Comparison of ENCODE assay signal across 26 mouse cellular contexts in genomic region chr11:96135847-96136246, GRCm38 (mm10). TPM values are rescaled to one million over a fixed set of nuclear protein-coding genes. Genes with fewer than 3 reads are reported as not detected.
"Had no signal": no experiment of that assay in that cellular context is flagged by ENCODE, and none has a peak within 500 bp of the region (broad histone marks: within the 10 kb centered on the region; RNA-seq: fewer than 3 reads in every experiment).

No protein-coding gene starts in this region.

- H3K27ac ChIP-seq: kidney, postnatal 0 days; limb, embryonic 10.5 days; limb, embryonic 13.5 days; liver, embryonic 12.5 days; liver, embryonic 15.5 days; lung, embryonic 15.5 days had no signal

- H3K36me3 ChIP-seq: limb, embryonic 10.5 days; limb, embryonic 13.5 days; liver, embryonic 12.5 days; liver, embryonic 15.5 days; lung, embryonic 15.5 days had no signal

- ATAC-seq: liver, embryonic 12.5 days had no signal

- H3K9ac ChIP-seq: limb, embryonic 13.5 days; liver, embryonic 12.5 days; liver, embryonic 15.5 days; lung, embryonic 15.5 days had no signal

- H3K4me1 ChIP-seq: liver, embryonic 12.5 days; lung, embryonic 15.5 days had no signal

- H3K4me2 ChIP-seq: limb, embryonic 13.5 days; liver, embryonic 12.5 days; liver, embryonic 15.5 days; lung, embryonic 15.5 days; midbrain, embryonic 11.5 days had no signal

- H3K4me3 ChIP-seq: limb, embryonic 10.5 days; limb, embryonic 13.5 days; liver, embryonic 12.5 days; liver, embryonic 15.5 days; lung, embryonic 15.5 days had no signal

- H3K9me3 ChIP-seq: limb, embryonic 10.5 days; limb, embryonic 13.5 days; liver, embryonic 12.5 days; liver, embryonic 15.5 days; lung, embryonic 15.5 days had no signal

- DNase-seq: kidney, adult 2 months; kidney, postnatal 25 days; liver; lung, adult 18-20 months; lung, postnatal 10 days; lung, postnatal 4 days; midbrain, embryonic 14.5 days; thymus, postnatal 25 days had no signal

RNA-seq across cellular contexts. Expression of gene Ttll6, which starts 2.3 kb away (rescaled TPM):
- total RNA-seq: left cerebral cortex, postnatal 25 days; megakaryocyte progenitor cell, adult 5-6 weeks; megakaryocyte-erythroid progenitor cell, adult 5-6 weeks had no signal
- polyA plus RNA-seq: kidney, embryonic 14.5 days; limb, embryonic 10.5 days; limb, embryonic 13.5 days; liver, embryonic 12.5 days; liver, embryonic 15.5 days; midbrain, embryonic 11.5 days; midbrain, embryonic 14.5 days; neural tube, embryonic 11.5 days had no signal

RNA-seq across cellular contexts. Expression of gene Calcoco2, which starts 24.1 kb away (rescaled TPM):
- total RNA-seq: left cerebral cortex, adult 8-10 months; left cerebral cortex, postnatal 25 days; megakaryocyte progenitor cell, adult 5-6 weeks; megakaryocyte-erythroid progenitor cell, adult 5-6 weeks; midbrain, postnatal 0 days had no signal
- polyA plus RNA-seq: kidney, adult 2 months; kidney, embryonic 14.5 days; kidney, postnatal 0 days; limb, embryonic 10.5 days; limb, embryonic 13.5 days; liver, embryonic 12.5 days; liver, embryonic 15.5 days; midbrain, embryonic 11.5 days; midbrain, embryonic 14.5 days; midbrain, postnatal 0 days; neural tube, embryonic 11.5 days; neural tube, embryonic 14.5 days had no signal

RNA-seq across cellular contexts. Expression of gene Hoxb13, which starts 58.3 kb away (rescaled TPM):
- total RNA-seq: layer of hippocampus, adult 18-20 months; layer of hippocampus, postnatal 14 days; left cerebral cortex, adult 8-10 months; left cerebral cortex, postnatal 25 days; megakaryocyte progenitor cell, adult 5-6 weeks; megakaryocyte-erythroid progenitor cell, adult 5-6 weeks; midbrain, postnatal 0 days had no signal
- polyA plus RNA-seq: intestine, embryonic 14.5 days; kidney, adult 2 months; kidney, embryonic 14.5 days; kidney, postnatal 0 days; limb, embryonic 10.5 days; limb, embryonic 13.5 days; liver, embryonic 12.5 days; liver, embryonic 15.5 days; lung, embryonic 15.5 days; midbrain, embryonic 11.5 days; midbrain, embryonic 14.5 days; midbrain, postnatal 0 days; neural tube, embryonic 14.5 days had no signal
